Mouse (Mus musculus) testis, adult 2 months (tissue): ENCODE data around the gene Frs2. TPM values are rescaled to one million over a fixed set of nuclear protein-coding genes. Genes with fewer than 3 reads are reported as not detected.
"Not testable (repeated sequence)": the region's sequence is repeated elsewhere in the genome, so short reads cannot be mapped to it uniquely, and the experiment has no call there.

Experiments used
- H3K27ac ChIP-seq: fragments of 200-500 bp; 2 replicates; pipeline ENCODE4 v1.5.1; 2012; ENCODE audit warnings: low read depth, low read length; ENCODE audit not compliant: control insufficient read depth, insufficient read depth
- H3K27me3 ChIP-seq: fragments of 200-500 bp; 2 replicates; pipeline ENCODE4 v1.6.1; 2012; ENCODE audit warnings: mild to moderate bottlenecking, low read length, moderate library complexity; ENCODE audit not compliant: control insufficient read depth, insufficient read depth
- H3K36me3 ChIP-seq: fragments of 200-500 bp; 2 replicates; pipeline ENCODE4 v1.6.1; 2012; ENCODE audit warnings: mild to moderate bottlenecking, low read length; ENCODE audit not compliant: control insufficient read depth, insufficient read depth
- H3K4me1 ChIP-seq: fragments of 200-500 bp; 2 replicates; pipeline ENCODE4 v1.6.1; 2012; ENCODE audit warnings: low read length; ENCODE audit not compliant: control insufficient read depth, insufficient read depth
- H3K4me3 ChIP-seq: fragments of 200-500 bp; 2 replicates; pipeline ENCODE4 v1.5.1; 2012; ENCODE audit warnings: low read depth, mild to moderate bottlenecking, low read length, moderate library complexity, mixed read lengths; ENCODE audit not compliant: control insufficient read depth
- CTCF ChIP-seq: fragments of 200-500 bp; IDR thresholded peaks from 2 replicates; pipeline ENCODE4 v1.5.1; 2012; ENCODE audit warnings: low read depth, mild to moderate bottlenecking, inconsistent platforms, low read length, moderate library complexity; ENCODE audit not compliant: control insufficient read depth, insufficient read depth, insufficient replicate concordance
- POLR2A ChIP-seq: fragments of 200-500 bp; IDR thresholded peaks from 2 replicates; pipeline ENCODE4 v1.6.1; 2012; ENCODE audit warnings: low read depth, mild to moderate bottlenecking, inconsistent platforms, low read length, moderate library complexity; ENCODE audit not compliant: control insufficient read depth
- polyA plus RNA-seq: library from polyadenylated mRNA; depleted of rRNA; stranded (reverse); fragments of >200 nt; gene quantifications from 2 replicates; pipeline ENCODE4 v1.2.3, GENCODE M21; 2012; rRNA removed

The Frs2 gene
- polyA plus RNA-seq, 1 experiment = 10.3 TPM

DNA sequence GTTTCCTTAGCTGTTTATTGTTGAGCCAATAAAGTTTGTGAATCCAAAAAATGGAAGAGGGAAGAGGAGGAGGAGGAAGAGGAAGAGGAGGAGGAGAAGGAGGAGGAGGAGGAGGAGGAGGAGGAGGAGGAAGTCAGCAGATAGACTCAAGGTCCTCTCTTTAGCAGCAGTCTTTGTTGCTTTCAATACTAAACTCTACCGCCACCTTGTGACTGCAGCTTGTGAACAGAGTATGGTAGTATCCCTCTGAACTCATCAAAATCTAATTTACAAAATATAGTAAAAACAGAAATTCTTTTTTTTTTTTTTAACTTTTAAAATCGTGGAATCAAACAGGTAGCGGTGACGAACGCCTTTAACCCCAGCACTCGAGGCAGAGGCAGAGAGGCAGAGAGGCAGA, 108.0 kb downstream of the Frs2 start:
- no peak overlapping the region for H3K4me3 ChIP-seq
- peaks cover 6% of the 10 kb centered on the region for H3K4me1 ChIP-seq
- no peak overlapping the region for H3K27ac ChIP-seq
- H3K36me3 ChIP-seq = no peaks in the 10 kb centered on the region
- TF ChIP-seq CTCF = no peak
- TF ChIP-seq POLR2A = no peak
- no peaks in the 10 kb centered on the region for H3K27me3 ChIP-seq

DNA sequence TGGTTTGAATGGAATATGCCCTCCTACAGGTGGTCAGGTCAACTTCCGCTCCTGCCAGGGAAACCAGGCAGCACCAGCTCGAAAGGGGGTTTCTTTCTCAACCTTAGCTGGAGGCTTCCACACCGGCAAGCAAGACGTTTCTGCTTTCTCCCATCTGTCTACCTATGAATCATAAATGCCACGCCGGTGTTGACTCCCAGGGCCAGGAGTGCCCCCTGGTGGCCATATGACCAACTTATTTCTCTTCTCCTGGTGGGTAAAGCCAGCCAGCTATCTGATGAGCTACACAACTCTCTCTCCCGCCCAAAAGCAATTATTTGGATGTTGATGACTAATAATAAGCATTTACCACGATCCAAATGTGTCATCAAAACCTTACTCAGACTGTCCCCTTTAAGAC, 114.5 kb downstream of the Frs2 start:
- Histone ChIP-seq H3K36me3 (no peaks in the 10 kb centered on the region), H3K27ac (no peak overlapping the region), H3K27me3 (no peaks in the 10 kb centered on the region), H3K4me1 (peaks cover 14% of the 10 kb centered on the region), H3K4me3 (no peak overlapping the region)
- TF ChIP-seq CTCF (peak; percentile 79), POLR2A (no peak)

DNA sequence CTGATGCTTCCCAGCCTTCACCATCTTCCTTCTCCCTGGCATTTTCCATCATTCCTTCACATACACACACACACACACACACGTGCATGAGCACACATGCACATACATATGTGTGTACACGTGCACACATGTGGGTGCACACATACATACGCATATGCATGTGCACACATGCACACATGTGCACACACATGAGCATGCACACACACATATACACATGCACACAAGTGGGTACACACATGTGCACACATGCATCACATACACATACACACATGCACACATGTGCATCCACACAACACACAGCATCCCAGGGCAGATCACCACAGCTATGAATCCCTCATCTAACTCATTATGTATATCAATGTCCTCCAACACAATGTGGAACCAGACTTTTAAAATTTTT, 117.2 kb downstream of the Frs2 start:
- H3K36me3 ChIP-seq = no peaks in the 10 kb centered on the region
- H3K27ac ChIP-seq = no peak overlapping the region
- peaks cover 14% of the 10 kb centered on the region for H3K4me1 ChIP-seq
- H3K27me3 ChIP-seq = no peaks in the 10 kb centered on the region
- TF ChIP-seq CTCF (no peak), POLR2A (no peak)
- no peak overlapping the region for H3K4me3 ChIP-seq

DNA sequence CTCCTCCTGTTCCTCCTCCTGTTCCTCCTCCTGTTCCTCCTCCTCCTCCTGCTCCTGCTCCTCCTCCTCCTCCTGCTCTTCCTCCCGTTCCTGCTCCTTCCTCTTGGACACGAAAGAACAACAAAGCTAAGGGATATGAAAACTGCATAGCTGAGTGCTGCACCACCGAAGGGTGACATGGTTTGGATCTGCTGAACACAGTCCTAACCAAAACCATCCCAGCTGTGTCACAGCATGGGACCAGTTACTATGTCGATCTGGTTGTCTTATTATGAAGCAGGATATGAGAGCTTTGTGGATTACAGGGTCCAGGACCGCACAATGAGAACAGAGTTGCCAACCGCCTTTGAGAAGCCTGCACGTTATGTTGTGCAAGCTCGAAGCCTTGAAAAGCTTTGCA, 122.2 kb downstream of the Frs2 start:
- H3K36me3 ChIP-seq = no peaks in the 10 kb centered on the region
- TF ChIP-seq CTCF (no peak), POLR2A (no peak)
- H3K27ac ChIP-seq = no peak overlapping the region
- peaks cover 4% of the 10 kb centered on the region; the same call in 1 of the 2 replicates for H3K4me1 ChIP-seq
- H3K27me3 ChIP-seq = no peaks in the 10 kb centered on the region
- H3K4me3 ChIP-seq = no peak overlapping the region

DNA sequence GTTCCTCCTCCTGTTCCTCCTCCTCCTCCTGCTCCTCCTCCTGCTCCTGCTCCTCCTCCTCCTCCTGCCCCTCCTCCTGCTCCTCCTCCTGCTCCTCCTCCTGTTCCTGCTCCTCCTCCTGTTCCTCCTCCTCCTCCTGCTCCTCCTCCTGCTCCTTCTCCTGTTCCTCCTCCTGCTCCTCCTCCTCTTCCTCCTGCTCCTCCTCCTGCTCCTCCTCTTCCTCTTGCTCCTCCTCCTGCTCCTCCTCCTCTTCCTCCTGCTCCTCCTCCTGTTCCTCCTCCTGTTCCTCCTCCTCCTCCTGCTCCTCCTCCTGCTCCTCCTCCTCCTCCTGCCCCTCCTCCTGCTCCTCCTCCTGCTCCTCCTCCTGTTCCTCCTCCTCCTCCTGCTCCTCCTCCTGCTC, 122.6 kb downstream of the Frs2 start:
- not testable (repeated sequence) for H3K36me3 ChIP-seq, H3K4me1 ChIP-seq, H3K4me3 ChIP-seq, H3K27me3 ChIP-seq, H3K27ac ChIP-seq

DNA sequence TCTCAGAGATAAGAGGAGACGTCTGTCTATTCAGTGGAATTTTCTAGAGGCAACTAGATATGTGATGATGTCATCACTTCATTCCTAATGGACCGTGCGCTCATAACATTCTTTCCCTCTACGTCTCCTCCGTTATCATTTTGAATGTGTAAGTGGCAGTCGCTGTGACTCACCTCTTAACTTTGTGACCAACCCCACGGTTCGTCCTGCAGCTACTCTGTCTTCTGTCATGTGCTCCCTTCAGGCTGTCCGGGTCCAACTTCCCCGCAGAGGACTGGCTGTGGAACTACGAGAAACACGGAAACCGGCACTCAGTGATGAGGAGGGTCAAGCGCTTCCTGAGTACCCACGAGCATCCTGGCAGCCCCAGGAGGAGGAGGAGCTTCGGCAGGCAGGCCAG, 124.6 kb downstream of the Frs2 start:
- no peak overlapping the region; the same call in 1 of the 2 replicates for H3K4me3 ChIP-seq
- no peaks in the 10 kb centered on the region for H3K36me3 ChIP-seq
- no peak overlapping the region for H3K27ac ChIP-seq
- H3K27me3 ChIP-seq = no peaks in the 10 kb centered on the region
- TF ChIP-seq CTCF = no peak
- TF ChIP-seq POLR2A = no peak
- peaks cover 4% of the 10 kb centered on the region; the same call in 1 of the 2 replicates for H3K4me1 ChIP-seq

DNA sequence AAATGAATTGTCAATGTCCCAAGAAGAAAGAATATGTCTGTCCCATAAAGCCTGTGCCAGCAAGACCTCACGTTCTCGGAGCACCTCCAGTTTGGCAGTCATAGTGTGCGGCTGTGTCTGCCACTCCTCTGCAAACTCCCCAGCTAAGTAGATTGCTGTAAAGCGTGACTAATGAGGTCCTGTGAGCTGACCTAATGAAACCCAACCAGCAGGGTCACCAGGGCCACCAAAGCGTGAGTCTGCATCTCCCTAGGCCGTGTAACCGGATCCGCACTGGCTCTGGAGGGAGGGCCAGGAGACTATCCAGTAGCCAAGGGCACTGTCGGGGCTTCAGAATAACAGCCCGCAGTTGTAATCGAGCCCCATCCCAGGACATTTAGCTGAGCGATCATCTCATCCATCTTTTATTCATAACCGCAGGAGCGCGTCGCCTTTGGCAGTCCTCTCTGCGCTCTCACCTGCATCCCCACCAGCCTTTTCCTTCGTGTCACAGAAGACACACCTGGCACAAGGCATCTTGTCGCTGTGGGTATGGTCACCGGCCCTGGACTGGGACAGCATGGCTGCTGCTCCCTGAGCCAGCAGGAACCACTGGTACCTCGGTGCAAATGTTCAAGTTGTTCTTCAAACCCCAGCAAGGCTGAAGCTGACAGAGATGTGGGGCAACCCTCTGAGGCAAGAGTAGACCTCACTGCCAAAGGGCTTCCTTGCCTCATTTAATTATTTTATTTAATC, 127.1 kb downstream of the Frs2 start:
- Histone ChIP-seq H3K27ac (no peak overlapping the region), H3K4me3 (no peak overlapping the region), H3K27me3 (no peaks in the 10 kb centered on the region), H3K4me1 (peaks cover 4% of the 10 kb centered on the region; the same call in 1 of the 2 replicates), H3K36me3 (no peaks in the 10 kb centered on the region)
- no peak for TF ChIP-seq CTCF
- no peak for TF ChIP-seq POLR2A

Other genes with a start within 250 kb of the Frs2 start
- 225 and 271 TPM in 2 replicates for gene Rab3ip, start 197.8 kb downstream of the Frs2 start, polyA plus RNA-seq
- not detected in 2 replicates for gene Gm10271, start 175.9 kb downstream of the Frs2 start, polyA plus RNA-seq
- gene Best3, start 162.2 kb downstream of the Frs2 start, polyA plus RNA-seq = 1.3 and 1.4 TPM in 2 replicates
- gene Lrrc10, start 103.2 kb downstream of the Frs2 start, polyA plus RNA-seq = 0.06 and 0.20 TPM in 2 replicates
- 133 and 135 TPM in 2 replicates for gene Cct2, start 84.7 kb downstream of the Frs2 start, polyA plus RNA-seq
- gene Yeats4, start 76.0 kb upstream of the Frs2 start, polyA plus RNA-seq = 43.3 and 44.1 TPM in 2 replicates
- 0.18 and 0.33 TPM in 2 replicates for gene 9530003J23Rik, start 90.2 kb upstream of the Frs2 start, polyA plus RNA-seq
- gene Lyz2, start 133.8 kb upstream of the Frs2 start, polyA plus RNA-seq = 12.7 and 15.4 TPM in 2 replicates
- 0.23 and 0.76 TPM in 2 replicates for gene Lyz1, start 144.3 kb upstream of the Frs2 start, polyA plus RNA-seq
- 23.6 and 26.7 TPM in 2 replicates for gene Cpsf6, start 231.5 kb upstream of the Frs2 start, polyA plus RNA-seq